Mouse (Mus musculus): Measurements from ENCODE around the gene Akap13. TPM values are rescaled to one million over a fixed set of nuclear protein-coding genes. Genes with fewer than 3 reads are reported as not detected.
A peak's percentile ranks its signal among the peaks of the same experiment; 100 is the strongest.
"Not testable (repeated sequence)": the region's sequence is repeated elsewhere in the genome, so short reads cannot be mapped to it uniquely, and the experiment has no call there.

Akap13 gene
- polyA plus RNA-seq, 1 experiment from 2014 or later: 46.1 TPM

GRCm38 (mm10) chr7:75607248-75607647, 151.9 kb downstream of the Akap13 start:
- Histone ChIP-seq H3K9ac (no peak overlapping the region), H3K4me1 (0 out of 2 replicates have a peak, but pooled peaks cover 9% of the 10 kb centered on the region), H3K4me2 (replicated peaks) (no peak overlapping the region), H3K27ac (replicated peaks) (no peak overlapping the region), H3K4me3 (replicated peaks) (no peak overlapping the region), H3K9me3 (replicated peaks) (no peaks in the 10 kb centered on the region), H3K27me3 (no peaks in the 10 kb centered on the region), H3K36me3 (peaks cover 23% of the 10 kb centered on the region)
- no peak for ATAC-seq (ENCODE audit: insufficient number of reproducible peaks, low FRiP score, low TSS enrichment, low read depth)
- 63% methylated on average over 3 of the region's 3 CpGs for WGBS

GRCm38 (mm10) chr7:75608716-75609115, 153.4 kb downstream of the Akap13 start:
- ATAC-seq (ENCODE audit: insufficient number of reproducible peaks, low FRiP score, low TSS enrichment, low read depth): peak; percentile 57; the same call in 1 of the 2 replicates
- Histone ChIP-seq H3K4me3 (replicated peaks) (no peak overlapping the region), H3K4me2 (replicated peaks) (no peak overlapping the region), H3K36me3 (peaks cover 23% of the 10 kb centered on the region), H3K4me1 (0 out of 2 replicates have a peak, but pooled peaks cover 12% of the 10 kb centered on the region), H3K27me3 (no peaks in the 10 kb centered on the region), H3K9me3 (replicated peaks) (no peaks in the 10 kb centered on the region), H3K27ac (replicated peaks) (peak overlapping the region; percentile 29), H3K9ac (no peak overlapping the region)
- WGBS: 41% methylated on average over 5 of the region's 5 CpGs

- ATAC-seq (ENCODE audit: insufficient number of reproducible peaks, low FRiP score, low TSS enrichment, low read depth): 0 out of 2 replicates have a peak, but pooled peaks have one; percentile 34
- WGBS: 88% methylated on average over 14 of the region's 14 CpGs
- Histone ChIP-seq H3K27ac (replicated peaks) (peak overlapping the region; percentile 29), H3K36me3 (peaks cover 23% of the 10 kb centered on the region), H3K4me2 (replicated peaks) (no peak overlapping the region), H3K9ac (no peak overlapping the region), H3K9me3 (replicated peaks) (no peaks in the 10 kb centered on the region), H3K4me1 (0 out of 2 replicates have a peak, but pooled peaks cover 12% of the 10 kb centered on the region), H3K27me3 (no peaks in the 10 kb centered on the region), H3K4me3 (replicated peaks) (no peak overlapping the region)
Measured at GRCm38 (mm10) chr7:75609456-75610262, 154.3 kb downstream of the Akap13 start.

DNA sequence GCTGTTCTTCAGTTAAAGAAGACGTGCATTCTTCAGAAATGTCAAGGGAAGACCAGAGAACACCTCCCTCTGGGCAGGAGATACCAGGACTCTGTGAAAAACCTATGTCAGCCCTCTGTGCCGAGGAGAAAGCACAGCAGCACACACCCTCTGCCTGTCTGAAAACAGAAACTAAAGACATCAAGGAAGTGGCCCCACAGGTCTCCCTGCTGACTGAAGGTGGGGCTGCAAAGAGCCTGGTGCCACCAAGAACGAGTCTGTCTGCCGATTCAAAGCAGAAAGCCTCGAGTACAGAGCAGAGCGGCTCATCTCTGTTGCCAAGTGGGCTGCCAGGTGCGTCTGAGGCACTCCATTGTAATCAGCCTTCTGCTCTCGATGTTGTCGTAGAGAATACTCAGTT, 155.1 kb downstream of the Akap13 start:
- H3K4me3 ChIP-seq (replicated peaks): no peak overlapping the region
- 69% methylated on average over 9 of the region's 9 CpGs for WGBS
- no peaks in the 10 kb centered on the region for H3K9me3 ChIP-seq (replicated peaks)
- no peaks in the 10 kb centered on the region for H3K27me3 ChIP-seq
- 0 out of 2 replicates have a peak, but pooled peaks cover 12% of the 10 kb centered on the region for H3K4me1 ChIP-seq
- ATAC-seq (ENCODE audit: insufficient number of reproducible peaks, low FRiP score, low TSS enrichment, low read depth): no peak
- H3K9ac ChIP-seq: no peak overlapping the region
- H3K4me2 ChIP-seq (replicated peaks): no peak overlapping the region
- H3K36me3 ChIP-seq: peaks cover 23% of the 10 kb centered on the region
- 0 out of 2 replicates have a peak overlapping the region, but pooled peaks have one; percentile 28 for H3K27ac ChIP-seq (replicated peaks)

GRCm38 (mm10) chr7:75611261-75611950, 156.1 kb downstream of the Akap13 start:
- Histone ChIP-seq H3K4me2 (replicated peaks) (no peak overlapping the region), H3K9ac (no peak overlapping the region), H3K4me3 (replicated peaks) (no peak overlapping the region), H3K36me3 (peaks cover 23% of the 10 kb centered on the region), H3K9me3 (replicated peaks) (no peaks in the 10 kb centered on the region), H3K27ac (replicated peaks) (peak overlapping the region; percentile 40; the same call in 1 of the 2 replicates), H3K4me1 (0 out of 2 replicates have a peak, but pooled peaks cover 12% of the 10 kb centered on the region), H3K27me3 (no peaks in the 10 kb centered on the region)
- ATAC-seq (ENCODE audit: insufficient number of reproducible peaks, low FRiP score, low TSS enrichment, low read depth): no peak
- 84% methylated on average over 15 of the region's 15 CpGs for WGBS

GRCm38 (mm10) chr7:75612000-75612682, 156.8 kb downstream of the Akap13 start:
- H3K36me3 ChIP-seq: peaks cover 23% of the 10 kb centered on the region
- H3K9me3 ChIP-seq (replicated peaks): no peaks in the 10 kb centered on the region
- H3K9ac ChIP-seq: no peak overlapping the region
- no peak for ATAC-seq (ENCODE audit: insufficient number of reproducible peaks, low FRiP score, low TSS enrichment, low read depth)
- H3K27ac ChIP-seq (replicated peaks): peak overlapping the region; percentile 40; the same call in 1 of the 2 replicates
- 0 out of 2 replicates have a peak, but pooled peaks cover 12% of the 10 kb centered on the region for H3K4me1 ChIP-seq
- H3K27me3 ChIP-seq: no peaks in the 10 kb centered on the region
- no peak overlapping the region for H3K4me2 ChIP-seq (replicated peaks)
- H3K4me3 ChIP-seq (replicated peaks): no peak overlapping the region
- WGBS: 80% methylated on average over 13 of the region's 13 CpGs

- H3K9me3 ChIP-seq (replicated peaks): no peaks in the 10 kb centered on the region
- H3K4me1 ChIP-seq: 0 out of 2 replicates have a peak, but pooled peaks cover 12% of the 10 kb centered on the region
- no peak overlapping the region for H3K9ac ChIP-seq
- no peak overlapping the region for H3K27ac ChIP-seq (replicated peaks)
- H3K4me3 ChIP-seq (replicated peaks): no peak overlapping the region
- no peak overlapping the region for H3K4me2 ChIP-seq (replicated peaks)
- ATAC-seq (ENCODE audit: insufficient number of reproducible peaks, low FRiP score, low TSS enrichment, low read depth): no peak
- peaks cover 23% of the 10 kb centered on the region for H3K36me3 ChIP-seq
- no peaks in the 10 kb centered on the region for H3K27me3 ChIP-seq
Measured at GRCm38 (mm10) chr7:75612683-75613053, 157.3 kb downstream of the Akap13 start.

DNA sequence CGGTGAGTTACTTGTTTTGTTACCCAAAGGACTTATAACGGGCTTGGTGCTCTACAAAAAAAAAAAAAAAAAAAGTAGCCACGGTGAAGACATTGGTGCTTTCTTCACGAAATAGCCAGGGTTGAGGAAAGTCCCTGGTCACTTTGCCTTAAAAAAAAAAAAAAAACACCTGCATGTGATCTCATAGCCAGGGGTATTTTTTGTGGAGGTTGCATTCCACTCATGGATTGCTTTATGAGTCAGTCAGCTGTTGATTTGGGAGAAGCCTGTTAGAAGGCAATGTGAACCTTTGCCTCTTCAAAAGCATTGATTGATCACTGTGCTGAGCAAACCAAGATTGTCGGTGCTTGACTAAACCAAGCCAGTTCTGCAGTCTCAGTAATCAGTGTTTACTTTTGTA, 157.9 kb downstream of the Akap13 start:
- 72% methylated on average over 5 of the region's 5 CpGs for WGBS
- Histone ChIP-seq H3K4me3 (replicated peaks) (no peak overlapping the region), H3K9ac (no peak overlapping the region), H3K36me3 (peaks cover 23% of the 10 kb centered on the region), H3K27ac (replicated peaks) (no peak overlapping the region), H3K4me1 (0 out of 2 replicates have a peak, but pooled peaks cover 12% of the 10 kb centered on the region), H3K27me3 (no peaks in the 10 kb centered on the region), H3K4me2 (replicated peaks) (no peak overlapping the region), H3K9me3 (replicated peaks) (no peaks in the 10 kb centered on the region)
- no peak for ATAC-seq (ENCODE audit: insufficient number of reproducible peaks, low FRiP score, low TSS enrichment, low read depth)

DNA sequence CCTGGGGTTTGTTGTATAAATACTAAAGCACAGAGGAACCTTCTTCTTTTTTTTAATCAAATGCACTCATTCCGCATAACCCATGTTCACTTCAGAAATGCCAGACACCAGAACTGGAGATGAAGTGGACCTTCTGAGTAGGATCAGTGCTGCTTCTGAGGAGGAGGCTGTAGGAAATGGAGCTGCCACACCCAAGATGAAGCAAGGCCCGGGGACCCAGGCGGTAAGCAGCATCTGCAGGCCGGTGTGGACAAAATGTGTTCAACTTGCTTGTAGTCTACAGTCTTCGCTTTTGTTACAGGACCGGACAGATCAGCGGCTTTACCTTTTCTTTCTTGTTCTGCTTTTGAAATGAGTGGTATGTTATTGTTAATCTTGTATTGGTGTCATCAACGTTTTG, 159.5 kb downstream of the Akap13 start:
- H3K27me3 ChIP-seq: no peaks in the 10 kb centered on the region
- WGBS: 90% methylated on average over 8 of the region's 8 CpGs
- H3K9ac ChIP-seq: no peak overlapping the region
- H3K4me3 ChIP-seq (replicated peaks): no peak overlapping the region
- H3K27ac ChIP-seq (replicated peaks): no peak overlapping the region
- H3K4me1 ChIP-seq: 0 out of 2 replicates have a peak, but pooled peaks cover 3% of the 10 kb centered on the region
- ATAC-seq (ENCODE audit: insufficient number of reproducible peaks, low FRiP score, low TSS enrichment, low read depth): no peak
- no peak overlapping the region for H3K4me2 ChIP-seq (replicated peaks)
- no peaks in the 10 kb centered on the region for H3K9me3 ChIP-seq (replicated peaks)
- peaks cover 16% of the 10 kb centered on the region for H3K36me3 ChIP-seq

DNA sequence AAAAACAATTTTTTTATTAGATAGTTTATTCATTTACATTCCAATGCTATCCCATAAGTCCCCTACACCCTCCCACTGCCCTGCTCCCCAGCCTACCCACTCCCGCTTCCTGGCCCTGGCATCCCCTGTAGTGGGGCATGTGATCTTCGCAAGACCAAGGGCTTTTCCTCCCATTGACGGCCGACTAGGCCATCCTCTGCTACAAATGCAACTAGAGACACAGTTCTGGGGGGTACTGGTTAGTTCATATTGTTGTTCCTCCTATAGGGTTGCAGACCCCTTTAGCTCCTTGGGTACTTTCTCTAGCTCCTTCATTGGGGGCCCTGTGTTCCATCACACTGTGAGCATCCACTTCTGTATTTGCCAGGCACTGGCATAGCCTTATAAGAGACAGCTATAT, 161.9 kb downstream of the Akap13 start:
- ATAC-seq (ENCODE audit: insufficient number of reproducible peaks, low FRiP score, low TSS enrichment, low read depth): not testable (repeated sequence)

DNA sequence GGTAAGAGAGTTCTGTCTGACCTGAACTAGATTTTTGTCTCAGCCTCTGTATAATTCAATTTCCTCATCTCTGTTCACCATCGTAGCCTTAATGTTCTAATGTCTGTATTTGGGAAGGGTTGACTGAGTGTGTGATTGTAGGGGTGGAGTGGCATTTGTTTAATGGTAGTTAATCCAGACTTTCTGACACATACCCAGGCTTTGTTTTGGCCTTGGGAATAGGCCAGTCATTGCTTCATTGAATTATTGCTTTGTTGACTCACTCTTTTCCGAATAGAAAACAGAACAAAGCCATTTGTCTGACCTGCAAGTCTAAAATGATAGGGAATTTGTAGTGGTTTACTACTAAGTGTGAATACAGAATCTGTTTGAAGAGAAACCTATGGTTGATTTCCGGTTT, 163.4 kb downstream of the Akap13 start:
- no peak overlapping the region for H3K9ac ChIP-seq
- H3K4me1 ChIP-seq: no peaks in the 10 kb centered on the region
- ATAC-seq (ENCODE audit: insufficient number of reproducible peaks, low FRiP score, low TSS enrichment, low read depth): no peak
- H3K9me3 ChIP-seq (replicated peaks): no peaks in the 10 kb centered on the region
- H3K4me2 ChIP-seq (replicated peaks): no peak overlapping the region
- no peak overlapping the region for H3K27ac ChIP-seq (replicated peaks)
- WGBS: 74% methylated on average over 3 of the region's 3 CpGs
- H3K36me3 ChIP-seq: 0 out of 2 replicates have a peak, but pooled peaks cover 3% of the 10 kb centered on the region
- no peaks in the 10 kb centered on the region for H3K27me3 ChIP-seq
- H3K4me3 ChIP-seq (replicated peaks): no peak overlapping the region

More for the DNA sequence above, 161.9 kb downstream of the Akap13 start:
- H3K9ac ChIP-seq; H3K4me1 ChIP-seq; H3K27me3 ChIP-seq; H3K9me3 ChIP-seq (replicated peaks); H3K4me2 ChIP-seq (replicated peaks); H3K27ac ChIP-seq (replicated peaks); H3K36me3 ChIP-seq; H3K4me3 ChIP-seq (replicated peaks): not testable (repeated sequence)
- WGBS: 92% methylated on average over 4 of the region's 4 CpGs

Measured in embryonic facial prominence, embryonic 15.5 days (tissue).